In the genomic region with DNA sequence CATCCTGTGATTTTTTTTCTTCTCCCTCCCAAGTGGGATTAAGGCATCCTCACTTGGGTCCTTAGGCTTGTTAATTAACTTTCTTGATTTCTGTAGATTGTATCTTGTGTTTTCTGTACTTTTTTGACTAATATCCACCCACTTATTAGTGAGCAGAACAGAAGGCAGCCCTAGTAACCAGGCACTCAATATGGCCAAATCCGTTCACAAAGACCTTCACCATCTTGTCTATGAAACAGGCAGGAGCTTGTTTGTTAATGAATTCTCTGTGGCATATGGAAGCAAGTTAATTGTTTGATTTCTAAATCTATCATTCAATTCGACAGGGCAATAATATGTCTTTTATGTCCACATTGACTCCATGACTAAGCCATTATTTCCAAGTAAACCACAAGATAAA, we compare ENCODE assay signal across 20 mouse cellular contexts.
"Had no signal": no experiment of that assay in that cellular context is flagged by ENCODE, and none has a peak within 500 bp of the region (broad histone marks: within the 10 kb centered on the region; RNA-seq: fewer than 3 reads in every experiment).

No protein-coding gene starts in this region.

- H3K4me2 ChIP-seq: liver, embryonic 13.5 days; midbrain, embryonic 11.5 days; neural tube, embryonic 13.5 days had no signal

- DNase-seq: kidney, adult 2 months; kidney, postnatal 36 days; layer of hippocampus, postnatal 36 days; liver, embryonic 13.5 days; lung, adult 2 months; lung, postnatal 14 days; lung, postnatal 4 days; right cerebral cortex, adult 18-20 months; right cerebral cortex, postnatal 14 days; right cerebral cortex, postnatal 4 days; thymus, adult 2 months; thymus, postnatal 14 days; thymus, postnatal 4 days had no signal

- H3K4me3 ChIP-seq: left cerebral cortex, adult 2 months; liver, embryonic 13.5 days; myocyte; neural tube, embryonic 13.5 days had no signal

- H3K36me3 ChIP-seq: liver, embryonic 13.5 days; neural tube, embryonic 13.5 days had no signal

- H3K27ac ChIP-seq: kidney, postnatal 0 days; left cerebral cortex, adult 2 months; liver, embryonic 13.5 days; neural tube, embryonic 13.5 days; stomach, postnatal 0 days had no signal

- ATAC-seq: midbrain, embryonic 16.5 days had no signal

- H3K9me3 ChIP-seq: liver, embryonic 13.5 days; neural tube, embryonic 13.5 days had no signal

- H3K4me1 ChIP-seq: liver, embryonic 13.5 days; neural tube, embryonic 13.5 days had no signal

- H3K27me3 ChIP-seq: liver, embryonic 13.5 days; neural tube, embryonic 13.5 days had no signal

- H3K9ac ChIP-seq: liver, embryonic 13.5 days; neural tube, embryonic 13.5 days had no signal
